Mouse (Mus musculus) midbrain, embryonic 12.5 days (tissue): Measurements from ENCODE around the gene Brsk2. TPM values are rescaled to one million over a fixed set of nuclear protein-coding genes. Genes with fewer than 3 reads are reported as not detected.

Experiments used
- ATAC-seq: fragments of 200-750 bp; cut with Nextera tagmentation; 2 replicates; pipeline ENCODE4 v1.8.0; 2017; ENCODE audit warnings: low read depth, moderate TSS enrichment, moderate library complexity; ENCODE audit not compliant: low FRiP score
- H3K27ac ChIP-seq: fragments of 300-500 bp; sonication (generic); replicated peaks from 2 replicates; pipeline ENCODE4 v1.5.1; 2016; ENCODE audit warnings: mild to moderate bottlenecking
- H3K27me3 ChIP-seq: fragments of 300-500 bp; sonication (generic); 2 replicates; pipeline ENCODE4 v1.6.1; 2016; ENCODE audit warnings: mild to moderate bottlenecking
- H3K36me3 ChIP-seq: fragments of 300-500 bp; sonication (generic); 2 replicates; pipeline ENCODE4 v1.6.1; 2016
- H3K4me1 ChIP-seq: fragments of 300-500 bp; sonication (generic); 2 replicates; pipeline ENCODE4 v1.6.1; 2016
- H3K4me2 ChIP-seq: fragments of 300-500 bp; sonication (generic); replicated peaks from 2 replicates; pipeline ENCODE4 v1.6.1; 2016; ENCODE audit warnings: mild to moderate bottlenecking, moderate library complexity
- H3K4me3 ChIP-seq: fragments of 300-500 bp; sonication (generic); 2 replicates; pipeline ENCODE4 v1.5.1; 2016; ENCODE audit warnings: mild to moderate bottlenecking
- H3K9ac ChIP-seq: fragments of 300-500 bp; sonication (generic); replicated peaks from 2 replicates; pipeline ENCODE4 v1.6.1; 2016; ENCODE audit warnings: mild to moderate bottlenecking, moderate library complexity
- H3K9me3 ChIP-seq: fragments of 300-500 bp; sonication (generic); 2 replicates; pipeline ENCODE4 v1.6.1; 2016; ENCODE audit warnings: mild to moderate bottlenecking
- whole genome bisulfite sequencing: fragments of 180-500 bp; shearing (Covaris S2); methylation state at CpG from one replicate; pipeline ENCODE4 v1.1.7; 2016; 5-methylcytosine and 5-hydroxymethylcytosine counted together
- polyA plus RNA-seq: library from polyadenylated mRNA; unstranded; fragments of >200 nt; fragmentation: Nextera tagmentation; extraction: Ambion mirVana; gene quantifications from 2 replicates; pipeline ENCODE4 v1.2.1, GENCODE M21; 2016

Brsk2 gene
- polyA plus RNA-seq, 1 experiment from 2014 or later = 20.5 TPM

- Histone ChIP-seq H3K27me3 (no peaks in the 10 kb centered on the region), H3K36me3 (peaks cover 100% of the 10 kb centered on the region)
Measured at GRCm38 (mm10) chr7:141994121-141994520, 44.6 kb downstream of the Brsk2 start.

GRCm38 (mm10) chr7:142000661-142001060, 51.1 kb downstream of the Brsk2 start:
- Histone ChIP-seq H3K4me1 (no peaks in the 10 kb centered on the region), H3K9me3 (no peaks in the 10 kb centered on the region), H3K4me2 (no peak overlapping the region), H3K4me3 (no peak overlapping the region), H3K9ac (no peak overlapping the region), H3K27me3 (no peaks in the 10 kb centered on the region), H3K27ac (no peak overlapping the region), H3K36me3 (peaks cover 91% of the 10 kb centered on the region)
- WGBS = 98% methylated on average over 3 of the region's 3 CpGs
- ATAC-seq = no peak

More at GRCm38 (mm10) chr7:141994121-141994520, 44.6 kb downstream of the Brsk2 start:
- Histone ChIP-seq H3K27ac (no peak overlapping the region), H3K9ac (no peak overlapping the region), H3K4me2 (no peak overlapping the region), H3K9me3 (no peaks in the 10 kb centered on the region), H3K4me1 (no peaks in the 10 kb centered on the region), H3K4me3 (no peak overlapping the region)
- 93% methylated on average over 4 of the region's 4 CpGs for WGBS
- ATAC-seq = no peak

- Histone ChIP-seq H3K36me3 (peaks cover 88% of the 10 kb centered on the region), H3K4me1 (no peaks in the 10 kb centered on the region), H3K9me3 (no peaks in the 10 kb centered on the region), H3K4me2 (no peak overlapping the region), H3K9ac (no peak overlapping the region), H3K4me3 (no peak overlapping the region), H3K27me3 (no peaks in the 10 kb centered on the region), H3K27ac (no peak overlapping the region)
- 81% methylated on average over 17 of the region's 22 CpGs for WGBS
- no peak for ATAC-seq
Measured at GRCm38 (mm10) chr7:142001597-142002340, 52.2 kb downstream of the Brsk2 start.

GRCm38 (mm10) chr7:142016562-142016961, 67.0 kb downstream of the Brsk2 start:
- peaks cover 21% of the 10 kb centered on the region for H3K36me3 ChIP-seq
- no peaks in the 10 kb centered on the region for H3K27me3 ChIP-seq
- no peaks in the 10 kb centered on the region; the same call in 1 of the 2 replicates for H3K4me1 ChIP-seq
- no peak overlapping the region for H3K4me3 ChIP-seq
- ATAC-seq = no peak
- H3K4me2 ChIP-seq = no peak overlapping the region
- no peaks in the 10 kb centered on the region for H3K9me3 ChIP-seq
- no peak overlapping the region for H3K27ac ChIP-seq
- no peak overlapping the region for H3K9ac ChIP-seq
- 69% methylated on average over 1 of the region's 1 CpGs for WGBS

GRCm38 (mm10) chr7:142019699-142020098, 70.1 kb downstream of the Brsk2 start:
- Histone ChIP-seq H3K9ac (no peak overlapping the region), H3K4me2 (no peak overlapping the region), H3K27me3 (no peaks in the 10 kb centered on the region), H3K27ac (no peak overlapping the region), H3K9me3 (no peaks in the 10 kb centered on the region), H3K36me3 (peaks cover 5% of the 10 kb centered on the region; the same call in 1 of the 2 replicates), H3K4me3 (no peak overlapping the region), H3K4me1 (no peaks in the 10 kb centered on the region; the same call in 1 of the 2 replicates)
- whole genome bisulfite sequencing = 59% methylated on average over 2 of the region's 2 CpGs
- ATAC-seq = no peak

GRCm38 (mm10) chr7:142020827-142021226, 71.3 kb downstream of the Brsk2 start:
- H3K4me3 ChIP-seq = no peak overlapping the region

GRCm38 (mm10) chr7:142025196-142025595, 75.6 kb downstream of the Brsk2 start:
- Histone ChIP-seq H3K27ac (no peak overlapping the region), H3K36me3 (no peaks in the 10 kb centered on the region), H3K9ac (no peak overlapping the region), H3K9me3 (no peaks in the 10 kb centered on the region), H3K4me2 (no peak overlapping the region), H3K4me3 (no peak overlapping the region), H3K27me3 (no peaks in the 10 kb centered on the region), H3K4me1 (0 out of 2 replicates have a peak, but pooled peaks cover 4% of the 10 kb centered on the region)
- 85% methylated on average over 2 of the region's 2 CpGs for WGBS
- no peak for ATAC-seq

More at GRCm38 (mm10) chr7:142020827-142021226, 71.3 kb downstream of the Brsk2 start:
- H3K4me2 ChIP-seq = no peak overlapping the region
- no peaks in the 10 kb centered on the region for H3K9me3 ChIP-seq
- H3K36me3 ChIP-seq = peaks cover 3% of the 10 kb centered on the region; the same call in 1 of the 2 replicates
- no peak overlapping the region for H3K9ac ChIP-seq
- no peaks in the 10 kb centered on the region for H3K27me3 ChIP-seq
- H3K27ac ChIP-seq = no peak overlapping the region; the same call in 1 of the 2 replicates
- WGBS = 82% methylated on average over 3 of the region's 3 CpGs
- peaks cover 4% of the 10 kb centered on the region; the same call in 1 of the 2 replicates for H3K4me1 ChIP-seq
- no peak for ATAC-seq

- Histone ChIP-seq H3K4me1 (0 out of 2 replicates have a peak, but pooled peaks cover 4% of the 10 kb centered on the region), H3K9me3 (no peaks in the 10 kb centered on the region), H3K4me3 (no peak overlapping the region), H3K27ac (no peak overlapping the region), H3K27me3 (no peaks in the 10 kb centered on the region), H3K36me3 (no peaks in the 10 kb centered on the region), H3K9ac (no peak overlapping the region), H3K4me2 (no peak overlapping the region)
- 83% methylated on average over 4 of the region's 4 CpGs for WGBS
- ATAC-seq = no peak
Measured at GRCm38 (mm10) chr7:142025926-142026325, 76.4 kb downstream of the Brsk2 start.

- no peaks in the 10 kb centered on the region for H3K36me3 ChIP-seq
- H3K4me1 ChIP-seq = 0 out of 2 replicates have a peak, but pooled peaks cover 4% of the 10 kb centered on the region
- H3K27me3 ChIP-seq = no peaks in the 10 kb centered on the region
- no peaks in the 10 kb centered on the region for H3K9me3 ChIP-seq
- no peak overlapping the region for H3K9ac ChIP-seq
- ATAC-seq = no peak
- no peak overlapping the region for H3K4me3 ChIP-seq
- H3K27ac ChIP-seq = no peak overlapping the region
- no peak overlapping the region for H3K4me2 ChIP-seq
Measured at GRCm38 (mm10) chr7:142030073-142030472, 80.5 kb downstream of the Brsk2 start.

GRCm38 (mm10) chr7:142034198-142034597, 84.6 kb downstream of the Brsk2 start:
- H3K9ac ChIP-seq = no peak overlapping the region
- no peaks in the 10 kb centered on the region for H3K27me3 ChIP-seq
- H3K27ac ChIP-seq = no peak overlapping the region
- H3K36me3 ChIP-seq = no peaks in the 10 kb centered on the region
- H3K4me3 ChIP-seq = no peak overlapping the region
- 86% methylated on average over 2 of the region's 2 CpGs for WGBS
- no peaks in the 10 kb centered on the region for H3K4me1 ChIP-seq
- no peak for ATAC-seq
- no peak overlapping the region for H3K4me2 ChIP-seq
- no peaks in the 10 kb centered on the region for H3K9me3 ChIP-seq

GRCm38 (mm10) chr7:142035048-142035811, 85.7 kb downstream of the Brsk2 start:
- no peak overlapping the region for H3K27ac ChIP-seq
- H3K27me3 ChIP-seq = no peaks in the 10 kb centered on the region
- no peak for ATAC-seq
- H3K9me3 ChIP-seq = no peaks in the 10 kb centered on the region
- H3K4me3 ChIP-seq = no peak overlapping the region
- WGBS = 85% methylated on average over 2 of the region's 2 CpGs
- no peaks in the 10 kb centered on the region for H3K4me1 ChIP-seq
- no peak overlapping the region for H3K9ac ChIP-seq
- no peak overlapping the region for H3K4me2 ChIP-seq
- no peaks in the 10 kb centered on the region for H3K36me3 ChIP-seq

- 71% methylated on average over 4 of the region's 4 CpGs for WGBS
- no peak overlapping the region for H3K27ac ChIP-seq
- H3K4me3 ChIP-seq = no peak overlapping the region
- no peaks in the 10 kb centered on the region for H3K4me1 ChIP-seq
- no peaks in the 10 kb centered on the region for H3K9me3 ChIP-seq
- ATAC-seq = peak; percentile 69; the same call in 1 of the 2 replicates
- no peak overlapping the region for H3K4me2 ChIP-seq
- no peak overlapping the region for H3K9ac ChIP-seq
- H3K27me3 ChIP-seq = no peaks in the 10 kb centered on the region
- H3K36me3 ChIP-seq = no peaks in the 10 kb centered on the region
Measured at GRCm38 (mm10) chr7:142037553-142038170, 88.1 kb downstream of the Brsk2 start.
